Mouse (Mus musculus) G1E (cell line): Measurements from ENCODE around the gene Glt1d1.

ENCODE experiments used
- CTCF ChIP-seq: IDR thresholded peaks from 2 replicates; pipeline ENCODE4 v1.5.1; 2012; ENCODE audit warnings: low read depth, low read length, inconsistent platforms, mixed read lengths
- GATA1 ChIP-seq: IDR thresholded peaks from 2 replicates; pipeline ENCODE4 v1.6.1; 2012; ENCODE audit warnings: borderline replicate concordance, low read length, inconsistent platforms, mixed read lengths

- no peak for TF ChIP-seq CTCF
- TF ChIP-seq GATA1, result no peak
Measured at GRCm38 (mm10) chr5:127703609-127704180, 71.6 kb downstream of the Glt1d1 start.
